Mouse (Mus musculus) left cerebral cortex, postnatal 10 days (tissue): ENCODE measurements around the gene Msl1. TPM values are rescaled to one million over a fixed set of nuclear protein-coding genes. Genes with fewer than 3 reads are reported as not detected.

ENCODE experiments used
- DNase-seq, 2 experiments: peaks; one replicate each; pipeline ENCODE4 v3.0.0; 2021 to 2022; ENCODE audit warnings: low spot score in 2 of 2, mixed read lengths in 1 of 2; ENCODE audit errors: extremely low spot score in 1 of 2
- intact Hi-C: fragments of 180-260 bp; cut with DNase I; formaldehyde crosslinking; loops from one replicate; pipeline ENCODE4 v1.15.1; 2025
- total RNA-seq, 2 experiments: library from RNA; stranded (reverse); gene quantifications; 2 replicates each; pipeline ENCODE4 v1.2.3; 2021

Msl1 gene
- total RNA-seq, 2 experiments from 2014 or later = 162 to 177 TPM

DNA sequence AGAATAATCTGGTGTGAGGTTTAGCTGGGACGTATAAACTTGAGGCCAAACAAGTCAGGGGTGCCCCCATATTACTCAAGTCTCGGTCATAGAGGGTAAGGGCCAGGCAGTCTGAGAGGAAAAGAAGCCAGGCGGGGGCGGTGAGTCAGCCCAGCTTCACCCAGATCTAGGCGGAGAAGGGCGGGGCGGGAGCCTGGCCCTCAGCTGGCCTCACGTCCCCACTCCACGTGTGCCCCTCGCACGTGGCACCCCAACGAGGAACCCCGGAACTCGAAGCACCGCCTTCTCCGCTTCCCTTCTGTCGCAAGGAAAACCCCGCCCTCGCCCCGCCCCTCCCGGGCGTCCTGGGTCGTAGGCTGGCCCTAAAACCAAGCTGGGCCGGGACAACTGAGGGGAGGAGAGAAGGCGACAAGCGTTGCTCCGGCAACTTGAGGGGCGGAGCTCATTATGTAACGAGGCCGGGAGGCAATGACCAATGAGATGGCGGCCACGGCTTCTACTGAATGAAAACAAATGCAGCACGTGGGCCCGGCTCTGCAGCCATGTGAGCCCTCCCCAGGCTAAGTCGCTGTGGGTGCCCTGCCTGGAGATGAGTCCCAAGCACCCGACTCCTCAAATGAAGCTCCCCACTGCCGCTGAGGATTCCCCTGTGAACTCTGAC lies 21.6 kb upstream of the Msl1 start:
- intact Hi-C loops = no loop called here
- peak; percentile 98 to 99 for DNase-seq

DNA sequence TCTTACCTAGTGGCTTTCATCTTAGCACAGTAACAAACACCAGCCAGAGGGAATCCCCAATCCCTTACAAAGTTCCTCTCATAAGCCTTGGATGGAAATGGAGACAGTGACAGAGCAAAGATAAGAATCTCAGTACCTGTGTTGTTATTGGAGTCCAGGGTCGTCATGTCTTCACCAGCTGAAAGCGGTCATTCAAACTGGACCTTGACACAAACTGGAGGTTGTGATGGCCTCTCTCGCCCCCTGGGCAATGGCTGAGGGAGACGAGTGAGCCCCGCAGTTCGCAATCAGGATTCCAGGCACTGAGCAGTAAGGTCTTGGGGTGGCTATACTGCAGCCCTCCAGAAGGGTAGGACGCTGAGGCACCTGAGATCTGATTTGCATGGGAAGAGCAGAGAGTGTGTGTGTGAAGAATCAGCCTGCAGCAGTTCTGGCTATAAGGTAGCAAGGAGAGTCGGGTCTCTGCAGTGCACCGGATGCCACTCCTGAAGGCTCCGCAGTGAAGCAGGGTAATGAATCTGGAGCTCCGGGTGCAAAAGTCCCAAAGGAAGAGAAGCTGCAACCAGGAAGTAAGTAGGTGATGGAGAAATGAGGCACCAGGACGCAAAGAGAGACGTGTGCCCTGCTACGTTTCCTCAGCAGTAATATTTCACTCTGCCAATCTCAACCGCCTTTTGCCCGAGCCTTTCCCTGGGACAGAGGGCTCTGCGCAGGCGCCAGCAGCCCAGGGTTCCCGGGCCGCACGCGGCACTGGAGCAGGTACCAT lies 20.6 kb upstream of the Msl1 start, which contains the start of gene Nr1d1:
Gene Nr1d1 (minus strand): TSS at position 752 of the 766 bp plus-strand sequence.
- no peak for DNase-seq

DNA sequence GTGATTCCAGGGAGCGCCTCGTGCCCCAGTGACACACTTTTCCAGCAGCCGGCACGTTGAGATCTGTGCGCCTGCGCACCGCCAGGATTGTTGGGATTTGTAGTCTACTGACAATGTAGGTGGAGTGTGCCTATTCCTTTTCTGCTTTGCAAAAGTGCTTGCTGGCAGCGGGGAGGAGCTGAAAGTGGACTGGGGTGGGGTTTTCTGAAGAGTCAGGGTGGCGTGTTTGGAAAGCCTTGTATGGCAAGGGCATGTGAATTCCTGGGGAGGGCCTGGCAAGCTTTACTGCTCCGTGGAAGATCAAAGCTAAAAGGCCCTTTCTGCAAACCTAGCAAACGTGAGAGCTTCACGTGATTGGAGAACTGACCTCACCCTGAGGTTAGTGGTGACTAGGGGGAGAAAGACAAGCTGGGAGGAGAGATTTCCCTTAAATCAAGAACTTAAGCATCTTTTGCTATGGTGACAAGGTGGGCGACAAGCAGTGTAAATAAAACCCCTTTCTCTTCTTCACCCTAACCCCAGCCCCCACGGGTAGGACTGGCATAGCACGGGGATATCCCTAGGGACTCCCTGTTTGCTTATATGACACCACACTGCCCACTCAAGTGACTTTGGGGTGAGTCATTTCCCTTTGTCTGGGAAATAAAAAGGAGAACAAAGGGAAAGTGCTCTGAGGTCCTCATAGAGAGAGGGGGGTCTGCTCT lies 19.8 kb upstream of the Msl1 start:
- intact Hi-C loops = loop anchor here (1.0 kb wide), 1 partner anchor 8 kb away; no protein-coding TSS in a partner anchor
- DNase-seq = peak; percentile 99

More for the DNA sequence above, 20.6 kb upstream of the Msl1 start, which contains the start of gene Nr1d1:
- intact Hi-C loops = loop anchor here (1.0 kb wide), 1 partner anchor 9 kb away; no protein-coding TSS in a partner anchor

GRCm38 (mm10) chr11:98776052-98776764 lies 19.1 kb upstream of the Msl1 start:
- intact Hi-C loops = no loop called here
- DNase-seq = no peak

DNA sequence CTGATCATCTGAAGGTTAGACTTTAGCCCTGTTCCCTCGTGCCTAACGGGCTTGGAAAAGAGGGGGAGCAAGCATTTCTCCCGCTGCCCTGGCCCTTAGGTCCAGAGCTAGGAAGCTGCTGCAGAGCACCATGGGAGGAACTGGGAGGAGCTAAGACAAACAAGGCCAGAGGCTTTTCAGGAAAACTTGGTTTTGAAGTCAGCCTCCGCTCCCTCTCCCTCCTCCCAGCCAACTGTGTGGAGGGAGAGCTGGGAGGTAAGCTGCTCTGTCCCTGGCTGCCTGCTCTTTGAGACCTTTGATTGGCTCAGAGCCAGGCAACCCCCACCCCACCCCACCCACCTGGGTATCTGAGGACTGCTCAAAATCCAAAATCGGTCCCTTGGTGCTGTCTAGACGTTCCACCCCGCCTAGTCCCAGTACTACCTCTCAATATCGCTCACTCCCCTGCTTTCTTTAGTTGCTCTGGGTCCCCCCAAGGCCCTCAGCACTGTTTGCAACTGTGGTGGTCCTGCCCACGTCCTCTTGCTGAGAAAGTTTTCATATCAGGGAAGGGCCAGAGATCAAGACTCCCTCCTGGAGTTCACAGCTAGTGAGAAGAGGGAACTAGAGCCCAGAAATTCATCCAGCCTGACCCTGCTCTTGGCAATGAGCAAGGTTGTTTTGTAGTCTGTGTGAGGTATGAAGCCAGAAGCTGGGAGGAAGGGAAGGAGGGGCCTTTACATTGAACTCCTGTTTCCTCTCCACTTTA lies 18.3 kb upstream of the Msl1 start:
- intact Hi-C loops = no loop called here
- DNase-seq = peak in 1 of 2 experiments; percentile 80

DNA sequence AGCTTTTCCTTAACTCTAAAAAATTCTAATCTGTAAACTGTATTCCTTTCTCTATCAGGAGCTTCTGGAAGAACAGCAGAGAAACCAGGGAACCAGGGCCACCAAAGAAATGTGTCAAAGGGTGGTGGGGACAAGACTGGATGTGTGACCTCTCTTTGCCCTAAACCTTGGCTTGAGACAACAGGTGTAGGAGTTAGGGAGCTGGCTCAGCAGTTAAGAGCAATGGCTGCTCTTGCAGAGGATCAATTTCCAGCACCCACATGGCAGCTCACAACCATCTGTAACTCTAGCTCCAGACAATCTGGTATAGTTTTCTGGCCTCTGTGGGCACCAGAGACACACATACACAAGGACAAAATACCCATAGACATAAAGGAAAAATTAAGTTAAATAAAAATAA lies 17.4 kb upstream of the Msl1 start:
- intact Hi-C loops = no loop called here
- DNase-seq = no peak

- peak; percentile 84 to 89 for DNase-seq
- intact Hi-C loops = loop anchor here (5.0 kb wide), 1 partner anchor 40 kb away; the partner anchor contains the start of gene Thra
Observed at GRCm38 (mm10) chr11:98781851-98782512, 13.3 kb upstream of the Msl1 start.

DNA sequence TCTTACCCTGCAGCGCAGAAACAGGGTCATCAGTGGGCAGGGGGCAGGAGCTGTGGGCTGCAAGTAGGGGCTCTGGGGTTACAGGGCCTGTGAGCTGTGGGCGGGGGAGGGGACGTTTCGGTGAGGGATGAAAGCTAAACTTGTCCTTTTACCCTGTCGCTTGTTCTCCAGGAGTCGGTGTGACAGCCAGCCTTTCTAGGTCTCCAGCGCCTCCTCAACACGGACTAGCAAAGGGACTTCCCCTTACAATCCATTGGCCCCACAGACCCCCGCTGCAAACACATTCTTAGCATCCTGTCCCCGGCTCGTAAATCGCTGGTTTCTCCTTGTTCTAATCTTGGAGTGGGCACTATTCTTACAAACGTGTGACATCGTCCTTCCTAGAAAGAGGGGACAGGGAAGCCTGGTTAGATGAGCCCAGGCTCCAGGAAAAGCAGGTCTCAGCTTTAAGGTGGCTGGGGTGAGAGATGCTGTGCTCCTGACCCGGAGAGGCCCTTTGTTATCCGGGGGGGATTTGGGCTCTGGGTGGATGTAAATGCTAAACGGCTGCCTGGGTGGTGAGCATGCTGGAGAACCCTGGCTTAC lies 12.6 kb upstream of the Msl1 start:
- intact Hi-C loops = loop anchor here (1.0 to 5.0 kb wide), 2 partner anchors 7 to 40 kb away; partner anchors contain the start of genes Nr1d1 and Thra
- peak in 1 of 2 experiments; percentile 70 for DNase-seq

DNA sequence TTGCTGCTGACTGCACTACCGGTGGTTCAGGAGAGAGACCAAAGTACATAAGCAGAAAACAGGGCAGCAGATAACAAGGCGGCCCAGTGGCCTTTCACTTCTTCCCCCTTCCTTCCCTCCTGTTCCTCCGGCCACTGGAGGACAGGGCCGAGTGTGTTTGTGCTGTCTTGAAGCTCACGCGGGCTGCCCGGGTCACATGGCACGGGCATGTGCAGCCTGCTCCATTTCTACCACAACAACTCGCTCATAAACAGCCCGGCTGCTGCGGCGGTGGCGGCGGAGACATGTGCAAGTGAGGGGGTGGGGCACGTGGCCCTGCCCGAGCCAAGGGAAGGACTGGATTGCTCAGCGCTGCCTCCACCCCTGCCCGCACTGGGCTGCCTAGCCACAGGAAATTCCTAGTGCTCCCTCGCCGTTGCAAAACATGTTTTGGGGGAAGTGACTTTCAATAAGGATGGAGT lies 12.1 kb upstream of the Msl1 start:
- intact Hi-C loops = loop anchor here (1.0 to 5.0 kb wide), 2 partner anchors 8 to 41 kb away; partner anchors contain the start of genes Nr1d1 and Thra
- peak; percentile 93 to 99 for DNase-seq

- intact Hi-C loops = loop anchor here (5.0 kb wide), 1 partner anchor 42 kb away; the partner anchor contains the start of gene Thra
- DNase-seq = no peak
Observed at GRCm38 (mm10) chr11:98784139-98784538, 11.2 kb upstream of the Msl1 start.

- no peak for DNase-seq
- intact Hi-C loops = loop anchor here (5.0 kb wide), 1 partner anchor 73 kb away; no protein-coding TSS in a partner anchor
Observed at GRCm38 (mm10) chr11:98785214-98785613, 10.1 kb upstream of the Msl1 start.

- intact Hi-C loops = loop anchor here (5.0 kb wide), 1 partner anchor 74 kb away; no protein-coding TSS in a partner anchor
- DNase-seq = peak; percentile 86 to 93
Observed at GRCm38 (mm10) chr11:98785772-98786281, 9.5 kb upstream of the Msl1 start.

- DNase-seq = peak; percentile 95 to 96
- intact Hi-C loops = loop anchor here (5.0 kb wide), 1 partner anchor 74 kb away; no protein-coding TSS in a partner anchor
Observed at GRCm38 (mm10) chr11:98786359-98787214, 8.7 kb upstream of the Msl1 start.

GRCm38 (mm10) chr11:98787229-98787628 lies 8.1 kb upstream of the Msl1 start:
- intact Hi-C loops = loop anchor here (5.0 kb wide), 1 partner anchor 75 kb away; no protein-coding TSS in a partner anchor

GRCm38 (mm10) chr11:98787691-98788090 lies 7.6 kb upstream of the Msl1 start:
- no peak for DNase-seq
- intact Hi-C loops = loop anchor here (5.0 kb wide), 1 partner anchor 75 kb away; no protein-coding TSS in a partner anchor

More at GRCm38 (mm10) chr11:98787229-98787628, 8.1 kb upstream of the Msl1 start:
- DNase-seq = no peak
